Mouse (Mus musculus) induced T-regulatory cell, adult 2 months (primary cell): ENCODE data around the gene Rrp12.
"Not testable (repeated sequence)": the region's sequence is repeated elsewhere in the genome, so short reads cannot be mapped to it uniquely, and the experiment has no call there.

ENCODE experiments used
- DNase-seq: peaks from one replicate; pipeline ENCODE4 v3.0.0-alpha.2; 2012; ENCODE audit warnings: low read depth

The Rrp12 gene

GRCm38 (mm10) chr19:41847992-41848851 is 47.8 kb downstream of the Rrp12 start, which contains the start of gene Frat2:
Frat2 (minus strand) TSS chr19:41848132.
- DNase-seq: peak; percentile 95

GRCm38 (mm10) chr19:41847614-41847991 is 48.4 kb downstream of the Rrp12 start:
- DNase-seq: not testable (repeated sequence)

- DNase-seq: peak; percentile 62
Observed at GRCm38 (mm10) chr19:41847091-41847581, 48.8 kb downstream of the Rrp12 start.

GRCm38 (mm10) chr19:41846366-41847090 is 49.4 kb downstream of the Rrp12 start:
- DNase-seq: peak; percentile 49

- peak; percentile 71 for DNase-seq
Observed at GRCm38 (mm10) chr19:41844345-41844744, 51.6 kb downstream of the Rrp12 start.

- DNase-seq: no peak
Observed at GRCm38 (mm10) chr19:41842706-41843105, 53.3 kb downstream of the Rrp12 start.

- no peak for DNase-seq
Observed at GRCm38 (mm10) chr19:41842196-41842595, 53.8 kb downstream of the Rrp12 start.

GRCm38 (mm10) chr19:41841105-41841750 is 54.7 kb downstream of the Rrp12 start:
- DNase-seq: no peak

- DNase-seq: no peak
Observed at GRCm38 (mm10) chr19:41839685-41840084, 56.3 kb downstream of the Rrp12 start.

GRCm38 (mm10) chr19:41838808-41839207 is 57.2 kb downstream of the Rrp12 start:
- DNase-seq: no peak

GRCm38 (mm10) chr19:41837917-41838261 is 58.1 kb downstream of the Rrp12 start:
- peak; percentile 63 for DNase-seq

- no peak for DNase-seq
Observed at GRCm38 (mm10) chr19:41837194-41837916, 58.6 kb downstream of the Rrp12 start.

GRCm38 (mm10) chr19:41836719-41837118 is 59.3 kb downstream of the Rrp12 start:
- DNase-seq: no peak

GRCm38 (mm10) chr19:41835816-41836215 is 60.2 kb downstream of the Rrp12 start:
- peak; percentile 29 for DNase-seq

GRCm38 (mm10) chr19:41835407-41835806 is 60.6 kb downstream of the Rrp12 start:
- DNase-seq: no peak

GRCm38 (mm10) chr19:41832501-41833201 is 63.3 kb downstream of the Rrp12 start:
- no peak for DNase-seq

- no peak for DNase-seq
Observed at GRCm38 (mm10) chr19:41831718-41832391, 64.1 kb downstream of the Rrp12 start.

- DNase-seq: no peak
Observed at GRCm38 (mm10) chr19:41831101-41831570, 64.8 kb downstream of the Rrp12 start.

GRCm38 (mm10) chr19:41830106-41831031 is 65.6 kb downstream of the Rrp12 start:
- peak; percentile 75 for DNase-seq
